Mouse (Mus musculus) forebrain, postnatal 0 days (tissue): ENCODE data around the gene Aqp11. TPM values are rescaled to one million over a fixed set of nuclear protein-coding genes. Genes with fewer than 3 reads are reported as not detected.

ENCODE experiments used
- ATAC-seq: fragments of 200-750 bp; cut with Nextera tagmentation; 2 replicates; pipeline ENCODE4 v1.8.0; 2017; ENCODE audit warnings: mild to moderate bottlenecking, moderate library complexity
- DNase-seq: peaks from one replicate; pipeline ENCODE4 v3.0.0-alpha.2; 2015
- H3K27ac ChIP-seq: fragments of 300-500 bp; sonication (generic); 2 replicates; pipeline ENCODE4 v1.5.1; 2014; ENCODE audit warnings: low read depth, mild to moderate bottlenecking, antibody characterized with exemption, low read length, moderate library complexity, mixed read lengths
- H3K27me3 ChIP-seq: fragments of 300-500 bp; sonication (generic); 2 replicates; pipeline ENCODE4 v1.6.1; 2014; ENCODE audit warnings: mild to moderate bottlenecking, low read length, mixed read lengths; ENCODE audit not compliant: insufficient read depth
- H3K36me3 ChIP-seq: fragments of 300-500 bp; sonication (generic); 2 replicates; pipeline ENCODE4 v1.6.1; 2014; ENCODE audit warnings: mild to moderate bottlenecking, moderate library complexity; ENCODE audit not compliant: insufficient read depth
- H3K4me1 ChIP-seq: fragments of 300-500 bp; sonication (generic); 2 replicates; pipeline ENCODE4 v1.6.1; 2014; ENCODE audit warnings: antibody characterized with exemption; ENCODE audit not compliant: insufficient read depth
- H3K4me2 ChIP-seq: fragments of 300-500 bp; sonication (generic); 2 replicates; pipeline ENCODE4 v1.6.1; 2014; ENCODE audit warnings: low read depth, mild to moderate bottlenecking, moderate library complexity
- H3K4me3 ChIP-seq: fragments of 300-500 bp; sonication (generic); 2 replicates; pipeline ENCODE4 v1.5.1; 2014; ENCODE audit warnings: low read depth, low read length, mixed read lengths
- H3K9ac ChIP-seq: fragments of 300-500 bp; sonication (generic); 2 replicates; pipeline ENCODE4 v1.6.1; 2014; ENCODE audit warnings: mild to moderate bottlenecking
- H3K9me3 ChIP-seq: fragments of 300-500 bp; sonication (generic); 2 replicates; pipeline ENCODE4 v1.6.1; 2016; ENCODE audit warnings: low read length
- CTCF ChIP-seq: sonication (generic); IDR thresholded peaks from 2 replicates; pipeline ENCODE4 v1.5.1; 2016; ENCODE audit warnings: antibody characterized with exemption, control low read depth, low read depth
- WGBS: fragments of 180-500 bp; shearing (Covaris S2); extraction: QIAGEN DNeasy Blood & Tissue Kit; methylation state at CpG from one replicate; pipeline ENCODE4 v1.1.7; 2014; 5-methylcytosine and 5-hydroxymethylcytosine counted together
- polyA plus RNA-seq: library from polyadenylated mRNA; unstranded; fragments of >200 nt; fragmentation: Nextera tagmentation; extraction: Ambion mirVana; gene quantifications from 2 replicates; pipeline ENCODE4 v1.2.1, GENCODE M21; 2015
- total RNA-seq: library from RNA; depleted of rRNA; stranded (reverse); fragments of >200 nt; gene quantifications from 2 replicates; pipeline ENCODE4 v1.2.3, GENCODE M21; 2014; rRNA removed

The Aqp11 gene
- total and polyA plus RNA-seq, 2 experiments from 2014 or later = 8.3 to 22.4 TPM

DNA sequence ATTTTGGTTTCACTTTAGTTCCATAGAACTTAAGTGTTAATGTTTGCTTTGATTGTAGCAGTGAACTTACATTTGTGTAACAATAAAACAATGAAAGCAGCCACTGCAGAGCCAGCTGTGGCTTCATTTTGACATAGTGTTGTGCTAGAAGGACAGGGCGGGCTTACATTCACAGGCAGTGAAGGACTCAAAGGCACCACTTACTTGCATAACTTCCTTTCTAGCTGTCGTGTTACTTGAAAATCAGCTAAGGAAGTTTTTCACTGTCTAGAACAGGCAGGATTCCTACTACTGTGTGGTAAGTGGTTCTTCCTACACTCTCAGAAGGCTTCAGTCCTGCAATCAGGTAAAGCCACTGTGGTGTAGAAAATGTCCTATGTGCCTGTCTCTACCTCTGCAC, 50.3 kb downstream of the Aqp11 start:
- Histone ChIP-seq H3K4me2 (no peak overlapping the region), H3K36me3 (peaks cover 32% of the 10 kb centered on the region), H3K4me3 (no peak overlapping the region), H3K9me3 (no peaks in the 10 kb centered on the region), H3K27me3 (no peaks in the 10 kb centered on the region), H3K27ac (no peak overlapping the region), H3K9ac (no peak overlapping the region), H3K4me1 (no peaks in the 10 kb centered on the region)
- ATAC-seq = no peak
- 87% methylated on average over 2 of the region's 2 CpGs for whole genome bisulfite sequencing
- TF ChIP-seq CTCF = no peak
- DNase-seq = no peak

DNA sequence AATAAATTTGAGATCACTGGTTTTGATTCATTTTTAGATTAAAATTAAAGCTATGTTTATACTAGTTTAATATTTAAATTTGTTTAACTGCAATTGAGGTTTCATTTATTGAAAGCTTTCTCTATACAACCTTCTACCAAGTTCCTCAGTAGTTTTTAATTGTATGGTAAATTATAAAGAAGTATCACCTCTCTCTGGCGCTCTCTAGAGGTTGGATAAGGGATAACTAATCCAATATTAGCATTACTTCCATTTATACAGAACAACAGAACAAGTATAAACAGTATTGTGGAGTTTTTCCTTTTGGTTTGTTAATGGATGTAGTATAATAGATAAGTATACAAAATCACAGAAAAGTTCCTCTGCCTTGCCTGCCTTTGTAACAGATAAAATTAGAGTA, 58.9 kb downstream of the Aqp11 start:
- no peaks in the 10 kb centered on the region for H3K9me3 ChIP-seq
- H3K4me3 ChIP-seq = no peak overlapping the region
- WGBS = 21% methylated on average over 1 of the region's 1 CpGs
- no peaks in the 10 kb centered on the region for H3K27me3 ChIP-seq
- no peaks in the 10 kb centered on the region for H3K4me1 ChIP-seq
- H3K36me3 ChIP-seq = peaks cover 30% of the 10 kb centered on the region
- peak; percentile 49 for TF ChIP-seq CTCF
- H3K9ac ChIP-seq = no peak overlapping the region
- DNase-seq = peak; percentile 51
- no peak for ATAC-seq
- no peak overlapping the region for H3K27ac ChIP-seq
- H3K4me2 ChIP-seq = no peak overlapping the region

Other genes starting within 250 kb of the Aqp11 start
- 25.7 and 37.0 TPM in 2 replicates for gene Aamdc, start 158.8 kb downstream of the Aqp11 start, total RNA-seq
- 56.6 and 59.3 TPM in 2 replicates for gene Aamdc, start 158.8 kb downstream of the Aqp11 start, polyA plus RNA-seq
- gene Rsf1, start 158.4 kb downstream of the Aqp11 start, total RNA-seq = 19.7 and 27.8 TPM in 2 replicates
- 13.7 and 22.1 TPM in 2 replicates for gene Rsf1, start 158.4 kb downstream of the Aqp11 start, polyA plus RNA-seq
- gene Clns1a, start 41.7 kb downstream of the Aqp11 start, total RNA-seq = 107 and 110 TPM in 2 replicates
- gene Clns1a, start 41.7 kb downstream of the Aqp11 start, polyA plus RNA-seq = 178 and 200 TPM in 2 replicates
- gene Pak1, start 50.3 kb upstream of the Aqp11 start, total RNA-seq = 169 and 186 TPM in 2 replicates
- 132 and 135 TPM in 2 replicates for gene Pak1, start 50.3 kb upstream of the Aqp11 start, polyA plus RNA-seq
- gene Gdpd4, start 181.7 kb upstream of the Aqp11 start, total RNA-seq = not detected in 2 replicates
- gene Gdpd4, start 181.7 kb upstream of the Aqp11 start, polyA plus RNA-seq = 0.04 and 0.06 TPM in 2 replicates